Mouse (Mus musculus): ENCODE measurements around the gene Atp6v0a1.

DNA sequence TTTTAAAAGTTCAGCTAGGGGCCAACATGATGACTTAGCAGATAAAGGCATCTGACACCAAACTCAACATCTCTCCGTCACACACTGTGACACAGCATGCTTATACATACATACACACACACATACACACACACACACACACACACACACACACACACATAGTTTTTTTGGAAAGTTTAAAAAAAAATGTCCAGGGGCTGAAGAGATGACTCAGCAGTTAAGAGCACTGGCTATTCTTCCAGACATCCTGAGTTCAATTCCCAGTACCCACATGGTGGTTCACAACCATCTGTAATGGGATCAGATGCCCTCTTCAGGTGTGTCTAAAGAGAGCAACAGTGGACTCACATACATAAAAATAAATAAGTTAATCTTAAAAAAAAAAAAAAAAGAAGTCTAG, 22.2 kb downstream of the Atp6v0a1 start:
- TF ChIP-seq CTCF (IDR thresholded peaks at IDR 0.05; ENCODE audit: low read depth, low read length) (no peak), POLR2A (IDR thresholded peaks at IDR 0.05; ENCODE audit: extremely low read depth, insufficient read depth, low read length) (no peak)

Measured in liver, adult 2 months (tissue).